Mouse (Mus musculus) limb, embryonic 14.5 days (tissue): ENCODE measurements at regions not wholly inside any gene's neighbourhood (a gene's known extent, or its start where the extent isn't known, plus 50 kb on each side); places are given as distances from the start of the nearest gene placed in this dataset.
A peak's percentile ranks its signal among the peaks of the same experiment; 100 is the strongest.

Experiments
- ATAC-seq: fragments of 200-750 bp; cut with Nextera tagmentation; 2 replicates; pipeline ENCODE4 v1.8.0; 2017; ENCODE audit warnings: low read depth, moderate number of reproducible peaks, moderate TSS enrichment; ENCODE audit not compliant: low FRiP score
- DNase-seq: peaks from one replicate; pipeline ENCODE4 v3.0.0-alpha.2; 2015; ENCODE audit warnings: low spot score
- H3K27ac ChIP-seq: fragments of 300-500 bp; sonication (generic); replicated peaks from 2 replicates; pipeline ENCODE4 v1.5.1; 2014; ENCODE audit warnings: low read depth, mild to moderate bottlenecking, low read length, moderate library complexity, mixed read lengths
- H3K27me3 ChIP-seq: fragments of 300-500 bp; sonication (generic); 2 replicates; pipeline ENCODE4 v1.6.1; 2014; ENCODE audit warnings: low read length, mixed read lengths; ENCODE audit not compliant: control insufficient read depth, insufficient read depth
- H3K36me3 ChIP-seq: fragments of 300-500 bp; sonication (generic); 2 replicates; pipeline ENCODE4 v1.6.1; 2014; ENCODE audit warnings: mild to moderate bottlenecking, low read length, moderate library complexity, mixed read lengths; ENCODE audit not compliant: control insufficient read depth, insufficient read depth
- H3K4me1 ChIP-seq: fragments of 300-500 bp; sonication (generic); 2 replicates; pipeline ENCODE4 v1.6.1; 2014; ENCODE audit warnings: antibody characterized with exemption, low read length, mixed read lengths; ENCODE audit not compliant: control insufficient read depth, insufficient read depth
- H3K4me2 ChIP-seq: fragments of 300-500 bp; sonication (generic); replicated peaks from 2 replicates; pipeline ENCODE4 v1.6.1; 2014; ENCODE audit warnings: low read depth, mild to moderate bottlenecking, low read length, moderate library complexity; ENCODE audit not compliant: severe bottlenecking
- H3K4me3 ChIP-seq: fragments of 300-500 bp; sonication (generic); replicated peaks from 2 replicates; pipeline ENCODE4 v1.5.1; 2014; ENCODE audit warnings: low read length
- H3K9ac ChIP-seq: fragments of 300-500 bp; sonication (generic); 2 replicates; pipeline ENCODE4 v1.6.1; 2014; ENCODE audit warnings: mild to moderate bottlenecking, low read depth, low read length, moderate library complexity; ENCODE audit not compliant: severe bottlenecking
- H3K9me3 ChIP-seq: fragments of 300-500 bp; sonication (generic); 2 replicates; pipeline ENCODE4 v1.6.1; 2016; ENCODE audit warnings: low read length; ENCODE audit not compliant: control insufficient read depth
- POLR2A ChIP-seq: fragments of 200-500 bp; IDR thresholded peaks from 2 replicates; pipeline ENCODE4 v1.8.0; 2012; ENCODE audit warnings: inconsistent platforms, mild to moderate bottlenecking, moderate library complexity, borderline replicate concordance; ENCODE audit not compliant: insufficient read depth, insufficient read length; ENCODE audit errors: extremely low read depth
- WGBS: fragments of 180-500 bp; shearing (Covaris S2); extraction: QIAGEN DNeasy Blood & Tissue Kit; methylation state at CpG from one replicate; pipeline ENCODE4 v1.1.7; 2014; 5-methylcytosine and 5-hydroxymethylcytosine counted together

DNA sequence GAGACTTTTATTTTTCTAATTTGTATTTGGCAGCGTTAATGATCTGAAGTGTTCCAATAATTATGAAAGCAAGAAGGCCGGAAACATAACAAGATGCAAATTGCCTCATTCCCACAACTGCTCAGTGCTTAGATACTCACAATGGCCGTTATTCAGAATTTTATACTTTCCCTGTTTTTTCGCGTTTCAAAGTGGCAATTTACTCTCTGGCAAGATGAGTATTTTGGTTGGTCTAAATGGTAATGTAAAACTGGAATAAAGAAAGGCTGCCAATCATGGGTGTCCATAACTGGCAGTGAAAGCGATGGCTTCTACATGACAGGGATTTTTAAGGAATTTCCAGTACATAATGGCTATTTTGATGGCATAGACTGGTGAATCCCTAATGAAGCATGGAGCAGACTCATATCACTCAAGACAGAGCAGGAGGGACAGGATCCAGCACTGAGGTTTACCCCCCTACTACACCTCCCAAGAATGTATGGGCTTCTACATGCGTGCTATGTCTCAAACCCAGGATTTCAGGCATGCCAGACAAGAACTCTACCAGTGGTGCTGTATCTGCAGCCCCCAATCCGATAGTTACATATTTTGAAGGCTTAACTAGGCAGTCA, 354.9 kb downstream of the Med10 start:
- Histone ChIP-seq H3K4me2 (no peak overlapping the region), H3K4me3 (no peak overlapping the region), H3K27me3 (no peaks in the 10 kb centered on the region), H3K4me1 (peaks cover 6% of the 10 kb centered on the region; the same call in 1 of the 2 replicates), H3K9ac (no peak overlapping the region), H3K36me3 (no peaks in the 10 kb centered on the region), H3K27ac (no peak overlapping the region), H3K9me3 (no peaks in the 10 kb centered on the region)
- no peak for TF ChIP-seq POLR2A
- no peak for DNase-seq
- no peak for ATAC-seq
- WGBS, result 87% methylated on average over 8 of the region's 8 CpGs

DNA sequence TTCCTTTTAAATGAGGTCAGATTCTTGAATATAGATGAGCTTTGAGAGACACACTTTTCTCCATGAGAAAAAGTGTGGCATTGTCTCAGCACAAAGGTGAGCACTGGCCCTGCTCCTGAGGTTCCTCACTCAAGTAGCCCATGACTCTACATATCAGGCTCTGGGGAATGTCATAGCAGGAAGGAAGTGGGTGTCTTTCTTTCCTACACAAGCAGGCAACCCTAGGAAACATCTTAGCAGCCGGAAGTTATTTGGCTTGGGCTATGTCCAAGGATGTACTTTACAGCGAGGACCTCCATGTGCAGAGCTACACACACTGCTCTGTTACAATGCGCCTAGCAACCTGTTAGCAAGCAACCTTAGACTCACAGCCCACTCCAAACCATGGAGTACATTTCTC, 356.9 kb downstream of the Med10 start:
- no peak overlapping the region for H3K27ac ChIP-seq
- H3K4me1 ChIP-seq, result peaks cover 6% of the 10 kb centered on the region; the same call in 1 of the 2 replicates
- no peaks in the 10 kb centered on the region for H3K36me3 ChIP-seq
- TF ChIP-seq POLR2A, result no peak
- no peak overlapping the region for H3K4me3 ChIP-seq
- ATAC-seq, result no peak
- no peaks in the 10 kb centered on the region for H3K9me3 ChIP-seq
- H3K4me2 ChIP-seq, result no peak overlapping the region
- H3K9ac ChIP-seq, result no peak overlapping the region
- WGBS, result 77% methylated on average over 3 of the region's 3 CpGs
- DNase-seq, result no peak
- no peaks in the 10 kb centered on the region for H3K27me3 ChIP-seq

DNA sequence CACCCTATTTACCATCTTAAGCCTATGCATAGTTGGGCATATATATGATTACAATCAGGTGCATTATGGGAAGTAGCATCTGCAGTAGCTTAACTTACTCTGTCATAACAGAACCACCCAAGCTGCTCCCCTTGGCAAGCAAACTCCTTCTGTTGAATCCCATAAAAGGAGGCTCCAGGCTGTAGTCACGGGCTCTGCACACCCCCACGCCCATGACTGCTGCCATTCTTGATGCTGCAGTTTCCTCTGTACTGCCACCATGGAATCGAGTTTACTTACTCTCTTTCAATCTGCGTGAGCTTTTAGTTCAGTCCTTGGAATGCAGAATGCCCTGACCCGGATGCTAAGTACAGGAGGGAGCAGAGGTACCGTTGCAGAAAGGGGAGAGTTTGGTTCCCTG, 357.4 kb downstream of the Med10 start:
- Histone ChIP-seq H3K9ac (no peak overlapping the region), H3K4me2 (no peak overlapping the region), H3K4me1 (peaks cover 6% of the 10 kb centered on the region; the same call in 1 of the 2 replicates), H3K4me3 (no peak overlapping the region), H3K27ac (no peak overlapping the region), H3K36me3 (no peaks in the 10 kb centered on the region), H3K9me3 (no peaks in the 10 kb centered on the region), H3K27me3 (no peaks in the 10 kb centered on the region)
- TF ChIP-seq POLR2A, result no peak
- 39% methylated on average over 6 of the region's 6 CpGs for WGBS
- no peak for ATAC-seq
- peak; percentile 29 for DNase-seq

DNA sequence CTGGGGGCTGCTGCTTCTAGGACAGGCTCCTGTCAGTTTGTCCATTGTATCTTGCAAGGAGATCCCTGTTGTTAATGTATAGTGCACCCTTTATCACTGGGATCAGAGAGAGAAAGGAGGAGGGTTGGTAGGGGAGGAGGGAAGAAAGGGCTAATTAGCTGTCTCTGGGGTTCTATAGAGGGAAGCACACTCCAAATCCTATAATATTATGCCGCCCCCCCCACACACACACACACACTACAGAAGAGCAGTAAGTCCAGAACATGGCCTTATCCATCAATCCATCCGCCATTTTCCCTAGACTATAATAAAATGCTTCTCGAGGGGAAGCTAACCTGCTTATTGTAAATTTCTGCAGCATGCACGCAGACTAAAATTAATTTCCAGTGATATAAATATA, 359.9 kb downstream of the Med10 start:
- ATAC-seq (no peak), DNase-seq (no peak)
- Histone ChIP-seq H3K4me3 (no peak overlapping the region), H3K27ac (no peak overlapping the region), H3K4me1 (peaks cover 6% of the 10 kb centered on the region; the same call in 1 of the 2 replicates), H3K9me3 (no peaks in the 10 kb centered on the region), H3K27me3 (no peaks in the 10 kb centered on the region), H3K4me2 (no peak overlapping the region), H3K9ac (no peak overlapping the region), H3K36me3 (no peaks in the 10 kb centered on the region)
- TF ChIP-seq POLR2A, result no peak
- WGBS, result 78% methylated on average over 4 of the region's 4 CpGs

DNA sequence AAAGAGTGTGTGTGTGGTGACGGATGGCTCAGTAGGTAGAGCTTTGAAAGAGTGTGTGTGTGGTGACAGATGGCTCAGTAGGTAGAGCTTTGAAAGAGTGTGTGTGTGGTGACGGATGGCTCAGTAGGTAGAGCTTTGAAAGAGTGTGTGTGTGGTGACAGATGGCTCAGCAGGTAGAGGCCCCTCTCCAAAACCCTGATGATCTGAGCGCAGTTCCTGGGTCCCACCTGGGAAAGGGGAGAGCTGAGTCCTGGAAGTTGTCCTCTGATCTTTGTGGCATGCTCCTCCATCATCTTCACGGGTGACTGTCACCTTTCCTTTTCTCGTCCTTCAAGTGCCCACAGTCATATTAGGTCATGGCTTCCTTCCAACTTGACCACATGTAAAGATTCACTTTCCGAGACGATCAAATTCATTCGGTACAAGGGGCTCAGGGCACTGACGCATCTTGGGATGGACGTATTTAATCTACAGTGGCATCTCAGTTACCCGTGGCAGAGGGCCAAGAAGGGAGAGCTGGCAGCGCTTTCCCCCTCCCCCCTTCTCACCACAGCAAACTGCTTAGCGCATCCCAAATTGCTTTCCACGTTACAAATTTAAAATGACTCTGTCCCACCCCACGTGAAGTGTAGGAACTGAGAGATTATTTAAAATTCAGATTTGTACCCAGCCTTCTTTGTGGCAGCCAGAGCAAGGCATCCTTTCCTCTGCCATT, 363.5 kb downstream of the Med10 start:
- Histone ChIP-seq H3K4me2 (no peak overlapping the region), H3K4me3 (no peak overlapping the region), H3K9ac (no peak overlapping the region), H3K4me1 (no peaks in the 10 kb centered on the region), H3K36me3 (no peaks in the 10 kb centered on the region), H3K9me3 (no peaks in the 10 kb centered on the region), H3K27me3 (no peaks in the 10 kb centered on the region), H3K27ac (no peak overlapping the region)
- WGBS, result 75% methylated on average over 15 of the region's 15 CpGs
- ATAC-seq (no peak), DNase-seq (no peak)
- TF ChIP-seq POLR2A, result no peak

DNA sequence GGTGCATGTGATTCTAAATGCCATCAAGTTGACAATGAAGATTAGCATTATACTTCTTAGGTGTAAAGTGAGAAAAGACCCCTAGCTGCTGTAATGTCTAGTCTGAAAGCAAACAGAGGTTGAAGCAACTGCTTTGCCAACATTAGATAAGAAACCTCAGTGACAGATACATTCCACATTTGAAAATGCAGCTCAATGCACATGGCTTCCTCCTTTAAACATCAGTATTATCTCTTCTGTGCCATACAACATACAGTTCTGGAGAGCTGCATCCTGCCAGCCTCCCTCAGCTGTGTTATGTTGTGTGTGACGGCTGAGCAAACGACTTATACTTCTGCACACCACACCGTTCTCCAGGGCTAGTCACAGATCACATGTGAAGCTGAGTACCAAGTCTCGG, 365.6 kb downstream of the Med10 start:
- no peaks in the 10 kb centered on the region for H3K36me3 ChIP-seq
- no peaks in the 10 kb centered on the region for H3K27me3 ChIP-seq
- ATAC-seq, result no peak
- no peak for TF ChIP-seq POLR2A
- H3K9me3 ChIP-seq, result no peaks in the 10 kb centered on the region
- no peak for DNase-seq
- H3K4me2 ChIP-seq, result no peak overlapping the region
- 61% methylated on average over 4 of the region's 4 CpGs for WGBS
- no peak overlapping the region for H3K9ac ChIP-seq
- H3K4me3 ChIP-seq, result no peak overlapping the region
- H3K4me1 ChIP-seq, result no peaks in the 10 kb centered on the region
- H3K27ac ChIP-seq, result no peak overlapping the region
